Mouse (Mus musculus) macrophage (primary cell): ENCODE measurements around the gene Sms. TPM values are rescaled to one million over a fixed set of nuclear protein-coding genes. Genes with fewer than 3 reads are reported as not detected.
A peak's percentile ranks its signal among the peaks of the same experiment; 100 is the strongest.

Source experiments
- H3K27ac ChIP-seq: fragments of 350-480 bp; formaldehyde crosslinking; 2 replicates; pipeline ENCODE4 v1.9.0; 2021
- H3K36me3 ChIP-seq: fragments of 350-480 bp; formaldehyde crosslinking; 2 replicates; pipeline ENCODE4 v1.9.0; 2021; ENCODE audit errors: inconsistent target
- H3K4me3 ChIP-seq: fragments of 350-480 bp; formaldehyde crosslinking; 2 replicates; pipeline ENCODE4 v1.9.0; 2021; ENCODE audit errors: inconsistent target
- H3K79me2 ChIP-seq: fragments of 350-480 bp; formaldehyde crosslinking; 2 replicates; pipeline ENCODE4 v1.9.0; 2021; ENCODE audit errors: inconsistent target
- WGBS: methylation state at CpG from one replicate; pipeline ENCODE4 v1.1.7; 2026; ENCODE audit warnings: inconsistent platforms; ENCODE audit not compliant: missing documents; 5-methylcytosine and 5-hydroxymethylcytosine counted together
- polyA plus RNA-seq: library from polyadenylated mRNA; stranded (reverse); fragments of 250-400 nt; gene quantifications from 3 replicates; pipeline ENCODE4 v1.2.4, GENCODE M21; 2018; ENCODE audit warnings: inconsistent platforms
- total RNA-seq, 78 experiments: library from RNA; depleted of rRNA; stranded (reverse); fragments of 250-400 nt; gene quantifications; 1 replicate in 9 of 78; 2 replicates in 24 of 78; 3 replicates in 43 of 78; 4 replicates in 2 of 78; pipeline ENCODE4 v1.2.4; 2018; ENCODE audit warnings: inconsistent platforms in 56 of 78

Gene Sms
- total RNA-seq (2018; cell fraction: chromatin; rRNA removed): 100 to 1,000 TPM in 5 of 26 experiments, 10 to 100 TPM in 21; 39.1 to 138 (median 64.2) TPM
- total RNA-seq (2018; cell fraction: cytosol; rRNA removed): 10 to 100 TPM; 18.4 to 29.5 (median 22.5) TPM
- 100 to 1,000 TPM in 2 of 26 experiments, 10 to 100 TPM in 24; 28.4 to 164 (median 49.1) TPM for total RNA-seq (2018; cell fraction: nucleus; rRNA removed)
- polyA plus RNA-seq: 25.8 to 45.8 TPM (median 26.0 TPM) in 3 replicates

GRCm38 (mm10) chrX:157491944-157492726 is at the start of gene Sms:
Gene Sms, minus strand, starts transcription at chrX:157492287.
- WGBS: 19% methylated on average over 41 of the region's 45 CpGs
- Histone ChIP-seq H3K79me2 (peaks cover 40% of the 10 kb centered on the region), H3K36me3 (no peaks in the 10 kb centered on the region), H3K27ac (peak within 1 kb of the TSS; percentile 24; the same call in 1 of the 2 replicates), H3K4me3 (peak within 1 kb of the TSS; percentile 41)

DNA sequence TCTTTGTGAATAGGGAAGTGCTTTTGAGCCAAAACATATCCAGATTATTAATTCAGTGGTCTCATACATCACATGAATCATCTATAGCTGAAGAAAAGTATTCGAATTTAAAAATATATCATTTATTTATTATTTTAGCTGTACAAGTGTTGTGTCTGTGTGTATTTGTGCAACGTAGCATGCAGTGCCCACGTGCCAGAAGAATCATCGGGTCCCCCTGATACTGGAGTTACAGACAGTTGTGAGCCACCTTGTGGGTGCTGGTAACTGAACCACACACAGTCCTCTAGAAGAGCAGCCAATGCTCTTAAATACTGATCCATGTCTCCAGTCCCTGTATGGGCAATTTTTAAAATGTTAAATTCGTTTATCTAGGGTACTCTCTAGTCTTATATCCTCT is 14.3 kb upstream of the Sms start:
- 64% methylated on average over 5 of the region's 5 CpGs for WGBS
- no peaks in the 10 kb centered on the region for H3K36me3 ChIP-seq
- no peak overlapping the region for H3K4me3 ChIP-seq
- no peak overlapping the region for H3K27ac ChIP-seq
- no peaks in the 10 kb centered on the region for H3K79me2 ChIP-seq

DNA sequence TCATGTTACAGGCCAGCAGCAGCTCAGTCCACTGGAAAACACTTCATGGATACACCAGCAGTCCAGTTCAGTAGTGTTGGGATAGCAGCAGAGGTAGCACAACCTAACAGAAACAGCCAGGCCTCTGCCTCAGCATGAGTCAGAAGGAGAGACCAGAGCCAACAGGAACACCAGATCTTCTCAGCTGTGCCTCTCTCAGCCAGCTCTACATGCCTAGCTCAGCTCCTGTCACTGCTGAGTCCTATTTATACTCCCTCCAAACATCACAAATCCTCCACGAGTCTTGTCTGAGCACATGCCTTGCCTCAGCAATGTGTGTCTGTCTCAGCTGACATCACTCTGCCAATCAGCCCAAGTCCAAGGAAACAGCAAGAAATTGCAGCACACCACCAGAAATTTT is 12.4 kb upstream of the Sms start:
- Histone ChIP-seq H3K4me3 (no peak overlapping the region), H3K27ac (no peak overlapping the region), H3K79me2 (no peaks in the 10 kb centered on the region), H3K36me3 (no peaks in the 10 kb centered on the region)
- WGBS: 50% methylated on average over 1 of the region's 1 CpGs

GRCm38 (mm10) chrX:157501871-157502270 is 9.8 kb upstream of the Sms start:
- Histone ChIP-seq H3K36me3 (no peaks in the 10 kb centered on the region), H3K79me2 (no peaks in the 10 kb centered on the region), H3K4me3 (no peak overlapping the region), H3K27ac (no peak overlapping the region)
- 81% methylated on average over 2 of the region's 2 CpGs for WGBS

- H3K36me3 ChIP-seq: no peaks in the 10 kb centered on the region
- H3K79me2 ChIP-seq: no peaks in the 10 kb centered on the region
- H3K4me3 ChIP-seq: no peak overlapping the region
- 87% methylated on average over 8 of the region's 8 CpGs for WGBS
- no peak overlapping the region for H3K27ac ChIP-seq
Measured at GRCm38 (mm10) chrX:157500004-157500403, 7.9 kb upstream of the Sms start.

GRCm38 (mm10) chrX:157493159-157493558 is 1.1 kb upstream of the Sms start:
- Histone ChIP-seq H3K36me3 (no peaks in the 10 kb centered on the region), H3K79me2 (peaks cover 30% of the 10 kb centered on the region), H3K4me3 (no peak overlapping the region), H3K27ac (no peak overlapping the region)
- 93% methylated on average over 4 of the region's 4 CpGs for WGBS

- Histone ChIP-seq H3K4me3 (peak overlapping the region; percentile 41), H3K27ac (no peak overlapping the region; the same call in 1 of the 2 replicates), H3K79me2 (peaks cover 48% of the 10 kb centered on the region), H3K36me3 (no peaks in the 10 kb centered on the region)
- 17% methylated on average over 39 of the region's 104 CpGs for WGBS
Measured at GRCm38 (mm10) chrX:157491145-157491935, 747 bp downstream of the Sms start.

- Histone ChIP-seq H3K27ac (no peak overlapping the region; the same call in 1 of the 2 replicates), H3K79me2 (peaks cover 54% of the 10 kb centered on the region), H3K4me3 (peak overlapping the region; percentile 41), H3K36me3 (no peaks in the 10 kb centered on the region)
- WGBS: 10% methylated on average over 11 of the region's 12 CpGs
Measured at GRCm38 (mm10) chrX:157490769-157491144, 1.3 kb downstream of the Sms start.

DNA sequence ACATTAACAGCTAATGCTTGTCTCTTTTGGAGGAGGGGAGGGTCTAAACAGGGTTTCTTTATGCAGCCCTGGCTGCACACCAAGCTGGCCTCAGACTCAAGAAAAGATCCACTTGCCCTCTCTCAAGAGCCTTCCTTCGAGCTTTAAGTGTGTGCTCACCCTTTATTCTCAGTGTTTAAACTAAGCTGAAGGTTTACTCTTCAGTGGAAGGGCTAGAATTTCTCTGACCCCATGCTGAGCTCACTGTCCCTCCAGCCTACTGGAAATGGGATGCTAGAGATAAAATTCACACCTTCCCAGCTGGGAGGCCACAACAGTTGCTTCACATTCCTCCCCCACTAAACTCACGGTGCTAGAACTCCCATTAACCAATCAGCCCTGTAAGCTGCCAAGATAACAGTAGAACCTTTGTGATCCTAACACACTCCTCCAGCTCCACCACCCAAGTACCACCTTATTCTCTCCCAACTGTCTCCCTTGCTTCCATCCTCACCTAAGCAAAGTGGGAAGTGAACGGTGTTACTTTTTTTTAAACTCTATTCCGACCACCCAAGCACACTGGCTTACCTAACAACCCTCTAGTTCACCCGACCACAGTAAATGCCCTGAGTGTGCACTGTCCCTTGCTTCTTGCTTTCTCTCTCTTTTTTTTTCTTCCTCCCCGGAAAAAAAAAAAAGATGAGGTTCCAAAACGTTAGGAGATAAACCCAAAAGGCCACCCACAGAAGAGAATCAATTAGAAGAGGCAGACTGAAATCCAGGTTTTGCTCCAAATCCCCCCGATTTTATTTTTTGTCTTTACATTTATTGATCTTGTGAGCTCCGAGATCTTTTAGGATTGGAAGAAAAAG is 2.0 kb downstream of the Sms start:
- WGBS: 29% methylated on average over 9 of the region's 9 CpGs
- peak overlapping the region; percentile 41 for H3K4me3 ChIP-seq
- H3K79me2 ChIP-seq: peaks cover 60% of the 10 kb centered on the region
- H3K36me3 ChIP-seq: no peaks in the 10 kb centered on the region
- no peak overlapping the region for H3K27ac ChIP-seq

DNA sequence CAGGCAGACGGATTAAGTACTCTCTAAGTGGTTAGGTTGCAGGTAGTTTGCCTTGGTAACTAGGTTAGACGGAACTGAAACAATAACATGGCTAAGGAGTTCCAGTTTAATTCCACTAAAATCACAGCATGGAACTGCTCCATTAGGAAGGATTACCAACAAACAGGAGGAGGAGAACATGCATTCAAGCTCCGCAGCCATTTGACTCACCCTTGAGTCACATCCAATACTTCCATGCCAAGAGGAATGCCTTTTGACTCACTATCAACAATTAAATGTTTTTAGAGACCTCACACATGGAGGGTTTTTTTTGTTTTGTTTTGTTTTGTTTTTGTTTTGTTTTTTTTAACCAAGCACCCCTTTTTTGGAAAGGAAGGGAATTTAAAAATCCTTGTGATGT is 3.3 kb downstream of the Sms start:
- Histone ChIP-seq H3K27ac (no peak overlapping the region), H3K36me3 (no peaks in the 10 kb centered on the region), H3K4me3 (no peak overlapping the region), H3K79me2 (peaks cover 73% of the 10 kb centered on the region)
- WGBS: 89% methylated on average over 3 of the region's 3 CpGs

GRCm38 (mm10) chrX:157486765-157487164 is 5.3 kb downstream of the Sms start:
- Histone ChIP-seq H3K4me3 (no peak overlapping the region), H3K36me3 (no peaks in the 10 kb centered on the region), H3K79me2 (peaks cover 93% of the 10 kb centered on the region), H3K27ac (no peak overlapping the region)
- WGBS: 54% methylated on average over 2 of the region's 2 CpGs

DNA sequence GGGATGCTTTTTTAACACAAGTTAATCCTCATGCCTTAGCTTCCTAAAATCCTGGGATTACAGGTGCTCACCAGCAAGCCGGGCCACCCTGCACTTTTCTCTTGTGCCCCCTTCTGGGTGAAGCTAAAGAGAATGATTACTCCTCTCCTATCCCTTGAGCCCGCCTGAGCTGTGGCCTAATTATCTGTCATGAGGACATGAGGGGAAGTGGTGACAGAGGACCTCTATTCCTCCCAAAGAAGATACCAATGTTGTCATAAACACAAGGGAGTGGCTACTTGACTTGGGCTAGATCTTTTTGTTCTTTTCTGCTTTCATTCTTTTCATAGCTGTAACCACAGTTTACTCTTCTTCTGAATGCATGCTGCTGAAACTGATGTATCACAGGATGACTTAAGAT is 9.2 kb downstream of the Sms start:
- H3K36me3 ChIP-seq: no peaks in the 10 kb centered on the region
- H3K79me2 ChIP-seq: peaks cover 99% of the 10 kb centered on the region
- H3K4me3 ChIP-seq: no peak overlapping the region
- no peak overlapping the region for H3K27ac ChIP-seq
- 63% methylated on average over 2 of the region's 2 CpGs for WGBS

DNA sequence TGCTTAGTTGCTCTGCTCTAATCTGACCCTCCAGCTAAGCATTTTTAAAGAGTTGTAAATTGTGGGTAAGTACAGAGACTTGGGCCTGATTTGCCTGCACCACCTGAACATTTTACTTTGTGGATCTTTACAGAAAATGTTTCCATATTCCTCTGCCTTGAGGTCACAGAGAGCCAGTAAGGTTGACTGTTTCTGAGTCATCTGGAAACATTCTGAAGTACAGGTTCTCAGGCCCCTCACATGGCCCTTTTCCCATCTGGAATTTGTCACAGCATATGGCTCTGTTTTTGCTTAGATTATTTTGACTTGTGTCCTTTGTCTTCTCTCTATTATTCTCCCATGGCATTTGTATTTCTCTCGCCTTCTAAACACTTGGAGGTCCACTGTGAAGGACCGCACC is 10.2 kb downstream of the Sms start:
- Histone ChIP-seq H3K36me3 (no peaks in the 10 kb centered on the region), H3K79me2 (peaks cover 99% of the 10 kb centered on the region), H3K27ac (no peak overlapping the region), H3K4me3 (no peak overlapping the region)
- 93% methylated on average over 2 of the region's 2 CpGs for WGBS

DNA sequence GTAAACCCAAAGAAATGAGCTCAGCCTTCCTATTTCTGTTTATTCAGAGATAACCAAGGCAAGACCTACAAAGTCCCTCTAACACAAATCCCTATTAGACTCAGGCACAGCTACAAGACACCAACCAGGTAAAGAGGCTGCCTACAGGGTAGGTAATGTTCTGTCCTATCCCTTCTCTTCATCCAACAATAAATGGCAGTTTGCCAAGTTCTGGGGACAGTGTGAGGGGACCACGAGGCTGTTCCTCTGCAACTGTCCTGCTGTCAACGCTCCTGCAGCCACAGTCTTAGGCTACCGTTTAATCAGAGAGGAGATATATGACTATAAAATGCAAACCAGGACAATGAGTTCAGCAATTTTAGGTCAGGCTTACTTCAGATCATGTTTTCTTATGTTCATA is 14.8 kb downstream of the Sms start:
- H3K79me2 ChIP-seq: peaks cover 82% of the 10 kb centered on the region
- peak overlapping the region; percentile 66 for H3K27ac ChIP-seq
- H3K36me3 ChIP-seq: no peaks in the 10 kb centered on the region
- no peak overlapping the region for H3K4me3 ChIP-seq
- 54% methylated on average over 2 of the region's 3 CpGs for WGBS
